Mouse (Mus musculus) thymus, adult 2 months (tissue): Measurements from ENCODE around the gene Vps16.

ENCODE experiments used
- CTCF ChIP-seq: fragments of 200-500 bp; IDR thresholded peaks from 2 replicates; pipeline ENCODE4 v1.5.1; 2012; ENCODE audit warnings: mild to moderate bottlenecking, control low read depth, low read length, moderate library complexity, borderline replicate concordance; ENCODE audit not compliant: control insufficient read depth, poor library complexity, insufficient read depth; ENCODE audit errors: extremely low read depth
- POLR2A ChIP-seq: fragments of 200-500 bp; IDR thresholded peaks from 2 replicates; pipeline ENCODE4 v1.6.1; 2012; ENCODE audit warnings: mild to moderate bottlenecking, low read length, control low read depth, moderate library complexity; ENCODE audit not compliant: control insufficient read depth, poor library complexity, insufficient read depth; ENCODE audit errors: extremely low read depth

- TF ChIP-seq CTCF (no peak), POLR2A (no peak)
Measured at GRCm38 (mm10) chr2:130438861-130439260, 14.7 kb downstream of the Vps16 start.
